Mouse (Mus musculus) heart, adult 9 months (tissue): ENCODE data around the gene Dnah5.
"Not testable (repeated sequence)": the region's sequence is repeated elsewhere in the genome, so short reads cannot be mapped to it uniquely, and the experiment has no call there.

Experiments
- DNase-seq, 2 experiments: peaks; one replicate each; pipeline ENCODE4 v3.0.0; 2022; ENCODE audit warnings: low spot score in 2 of 2

Dnah5 gene

GRCm38 (mm10) chr15:28307131-28307530 is 103.6 kb downstream of the Dnah5 start:
- no peak for DNase-seq

DNA sequence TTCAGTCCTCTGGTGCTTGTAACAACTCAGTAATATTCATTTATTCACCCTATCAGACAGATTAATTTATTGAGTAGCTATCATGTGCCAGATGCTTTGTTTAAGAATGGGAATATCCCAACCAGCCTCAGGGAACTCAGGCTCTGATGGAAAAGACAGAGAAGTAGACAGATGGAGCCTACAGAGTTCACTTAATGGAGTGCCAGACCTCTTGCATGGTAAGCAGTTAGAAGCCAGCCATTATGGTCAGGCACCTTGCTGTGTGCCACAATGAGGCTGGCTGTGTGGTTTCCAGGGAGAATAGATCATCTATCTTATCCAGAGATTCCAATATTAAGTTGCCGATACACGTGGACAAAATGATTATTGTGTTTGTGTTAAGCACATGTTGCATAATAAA is 104.3 kb downstream of the Dnah5 start:
- DNase-seq: no peak

- no peak for DNase-seq
Observed at GRCm38 (mm10) chr15:28310516-28310915, 107.0 kb downstream of the Dnah5 start.

- DNase-seq: no peak
Observed at GRCm38 (mm10) chr15:28313451-28313850, 109.9 kb downstream of the Dnah5 start.

DNA sequence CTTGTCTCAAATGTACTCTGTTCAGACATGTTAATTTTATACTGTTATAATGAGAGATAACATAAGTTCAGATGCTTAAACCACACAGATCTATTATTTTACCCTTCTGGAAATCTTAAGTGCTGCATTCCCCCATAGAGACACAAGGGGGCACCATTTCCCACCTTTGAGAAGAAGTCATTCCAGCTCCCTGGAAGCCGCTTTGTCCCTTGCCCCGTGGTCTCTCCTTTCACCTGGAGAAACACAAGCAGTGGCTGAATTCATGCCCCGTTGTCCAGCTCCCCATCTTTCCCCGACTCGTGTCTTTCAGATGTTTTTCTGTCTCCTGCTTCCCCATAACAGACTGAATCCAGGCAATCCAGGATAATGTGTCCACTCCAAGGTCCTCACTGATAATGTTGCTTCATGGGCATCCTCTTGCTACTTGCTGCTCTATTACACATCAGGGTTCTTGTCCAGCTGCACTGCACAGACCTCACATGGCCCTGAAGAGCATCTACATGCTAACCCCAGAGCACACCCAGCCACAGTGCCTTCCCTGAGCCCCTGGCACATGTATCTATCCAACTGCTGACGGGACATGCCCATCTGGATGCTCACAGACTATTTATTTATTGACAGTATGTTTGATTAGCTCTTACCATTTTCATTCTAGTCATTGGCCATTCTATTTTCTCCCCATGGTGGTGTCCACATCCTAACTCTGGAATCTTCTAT is 112.4 kb downstream of the Dnah5 start:
- DNase-seq: no peak

DNA sequence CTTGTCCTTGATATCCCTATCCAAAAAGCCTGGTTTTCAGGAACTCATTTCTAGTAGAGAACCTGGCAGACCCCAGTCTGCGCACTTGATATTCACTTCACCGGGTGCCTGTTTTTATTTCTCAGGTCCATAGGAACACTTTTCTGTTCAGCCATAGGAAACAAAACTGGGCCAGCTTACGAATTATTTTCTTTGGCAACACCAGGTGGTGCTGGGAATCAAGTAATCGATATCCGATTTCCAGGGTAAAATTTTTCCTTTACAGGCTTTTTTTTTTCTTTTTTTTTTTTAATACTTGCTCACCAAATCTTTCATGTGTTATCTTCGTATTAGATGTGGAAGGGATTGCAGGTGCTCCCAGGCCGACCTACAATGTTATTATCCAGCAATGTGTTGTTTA is 119.0 kb downstream of the Dnah5 start:
- DNase-seq: no peak

DNA sequence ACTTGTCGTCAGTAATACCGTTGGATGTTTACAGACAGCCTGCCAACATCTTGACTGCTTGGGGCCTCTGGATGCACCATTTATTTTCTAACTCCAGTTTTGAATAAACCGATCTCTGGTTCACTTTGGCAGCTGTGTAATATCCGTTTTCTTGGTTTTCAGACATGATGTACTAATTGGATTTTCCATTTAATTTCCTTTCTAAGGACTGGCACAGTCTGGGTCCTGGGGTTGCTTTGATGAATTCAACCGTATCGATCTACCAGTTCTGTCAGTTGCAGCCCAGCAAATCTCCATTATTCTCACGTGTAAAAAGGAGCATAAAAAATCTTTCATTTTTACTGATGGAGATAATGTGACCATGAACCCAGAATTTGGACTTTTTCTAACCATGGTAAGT is 123.4 kb downstream of the Dnah5 start:
- DNase-seq: no peak

DNA sequence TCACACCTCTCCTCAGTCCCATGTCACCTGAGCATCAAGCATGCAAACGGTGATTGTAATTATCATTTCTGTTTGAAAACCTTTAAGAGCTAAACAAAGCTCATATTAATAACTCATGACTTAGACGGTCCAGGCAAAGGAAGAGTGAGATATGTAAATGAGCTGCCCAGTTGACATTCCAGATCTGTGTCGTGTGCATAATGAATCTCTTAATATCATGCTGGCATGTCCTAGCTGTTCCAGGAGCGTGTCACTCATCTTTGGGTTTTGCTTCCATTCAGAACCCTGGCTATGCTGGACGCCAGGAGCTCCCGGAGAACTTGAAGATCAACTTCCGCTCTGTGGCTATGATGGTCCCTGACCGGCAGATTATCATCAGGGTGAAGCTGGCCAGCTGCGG is 123.9 kb downstream of the Dnah5 start:
- DNase-seq: no peak

DNA sequence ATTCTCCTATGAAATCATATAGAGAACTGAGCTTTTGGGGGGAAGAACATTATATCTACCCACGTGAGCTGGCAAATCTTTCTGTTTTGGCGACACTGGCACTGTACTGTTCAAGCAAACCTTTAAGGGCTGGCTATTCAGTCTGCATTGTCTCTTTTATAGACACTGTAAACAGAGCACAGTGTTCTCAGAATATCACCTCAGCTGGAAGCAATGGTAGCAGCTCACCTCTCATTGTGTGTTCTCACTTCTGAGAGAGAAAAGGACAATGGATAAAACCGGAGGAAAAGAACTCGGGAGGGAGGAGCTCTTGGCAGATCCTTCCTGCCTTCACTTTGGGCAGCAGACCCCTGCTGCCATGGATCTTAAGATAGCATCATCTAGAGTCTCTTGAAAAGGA is 137.6 kb downstream of the Dnah5 start:
- DNase-seq: no peak

DNA sequence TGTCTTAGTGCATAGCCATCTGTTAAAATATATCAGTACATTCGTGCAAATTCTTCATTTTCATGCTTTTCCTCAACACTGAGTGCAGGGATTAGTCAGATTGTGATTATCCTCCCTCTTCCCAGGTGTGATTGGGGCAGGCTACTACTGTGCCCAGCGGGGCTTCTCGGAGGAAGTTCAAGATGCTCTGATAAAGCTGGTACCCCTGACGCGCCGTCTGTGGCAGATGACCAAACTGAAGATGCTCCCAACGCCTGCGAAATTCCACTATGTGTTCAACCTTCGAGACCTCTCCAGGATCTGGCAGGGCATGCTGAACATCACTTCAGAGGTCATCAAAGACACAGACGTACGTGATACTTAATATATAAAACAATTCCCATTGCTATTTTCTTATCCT is 164.0 kb downstream of the Dnah5 start:
- no peak for DNase-seq

DNA sequence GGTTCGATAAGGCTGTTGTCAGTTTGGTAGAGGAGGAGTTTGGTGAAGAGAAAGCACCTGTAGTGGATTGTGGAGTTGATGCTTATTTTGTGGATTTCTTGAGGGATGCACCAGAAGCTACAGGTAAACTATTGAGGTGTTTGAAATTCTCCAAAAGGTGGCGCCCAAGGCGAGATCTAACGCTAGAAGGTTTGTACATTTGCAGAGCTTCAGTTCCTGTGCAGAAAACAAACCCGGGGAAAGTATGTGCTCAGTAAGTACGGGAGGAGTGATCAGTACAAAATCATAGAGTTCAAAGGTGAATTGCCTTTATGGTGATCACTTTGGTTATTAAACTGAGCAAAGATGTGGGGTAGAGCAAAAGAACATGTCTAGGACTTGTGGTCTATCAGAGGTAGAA is 166.9 kb downstream of the Dnah5 start:
- no peak for DNase-seq

- no peak for DNase-seq
Observed at GRCm38 (mm10) chr15:28371506-28371905, 168.0 kb downstream of the Dnah5 start.

DNA sequence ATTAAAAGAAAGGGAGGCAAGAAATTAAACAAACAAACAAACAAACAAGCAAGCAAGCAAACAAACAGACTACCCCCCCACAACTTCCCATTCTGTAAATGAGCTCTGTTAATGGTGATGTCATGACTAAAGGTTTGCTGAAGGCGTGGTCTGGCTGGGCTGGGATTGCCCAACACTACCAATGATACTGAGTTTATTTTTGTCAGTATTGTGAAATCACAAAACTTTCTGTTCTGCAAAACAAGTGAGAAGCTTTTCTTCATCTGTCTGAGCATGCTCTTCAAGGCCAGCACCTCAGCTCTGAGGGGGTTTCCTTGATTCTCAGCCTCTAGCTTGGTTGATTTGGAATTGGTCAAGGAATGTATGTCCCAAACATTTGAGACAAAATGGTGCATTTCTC is 170.8 kb downstream of the Dnah5 start:
- DNase-seq: peak in 1 of 2 experiments; percentile 8

- DNase-seq: no peak
Observed at GRCm38 (mm10) chr15:28380909-28381308, 177.4 kb downstream of the Dnah5 start.

GRCm38 (mm10) chr15:28393723-28394122 is 190.2 kb downstream of the Dnah5 start:
- DNase-seq: not testable (repeated sequence)

GRCm38 (mm10) chr15:28395481-28395880 is 191.9 kb downstream of the Dnah5 start:
- DNase-seq: no peak

- DNase-seq: no peak
Observed at GRCm38 (mm10) chr15:28398472-28398871, 194.9 kb downstream of the Dnah5 start.

GRCm38 (mm10) chr15:28399258-28399657 is 195.7 kb downstream of the Dnah5 start:
- no peak for DNase-seq

DNA sequence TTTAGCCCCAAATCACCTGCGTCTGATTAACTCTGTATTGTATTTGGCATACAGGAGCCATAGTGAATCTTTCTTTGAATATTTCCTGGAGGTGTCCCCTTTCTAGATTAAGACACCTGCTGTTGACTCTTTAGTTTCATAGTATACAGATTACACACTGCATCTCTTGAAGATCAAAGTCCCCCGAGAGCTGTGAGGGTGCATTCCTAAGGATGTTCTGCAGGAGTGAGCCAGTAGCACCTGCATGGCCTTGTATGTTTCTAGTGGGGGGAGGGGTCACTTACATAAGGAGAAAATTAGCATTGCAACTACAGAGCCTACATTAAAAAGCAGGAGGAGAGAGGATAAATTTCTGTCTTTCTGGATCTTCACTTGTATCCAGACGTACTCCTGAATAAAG is 201.1 kb downstream of the Dnah5 start:
- DNase-seq: no peak

- DNase-seq: no peak
Observed at GRCm38 (mm10) chr15:28405136-28405535, 201.6 kb downstream of the Dnah5 start.

DNA sequence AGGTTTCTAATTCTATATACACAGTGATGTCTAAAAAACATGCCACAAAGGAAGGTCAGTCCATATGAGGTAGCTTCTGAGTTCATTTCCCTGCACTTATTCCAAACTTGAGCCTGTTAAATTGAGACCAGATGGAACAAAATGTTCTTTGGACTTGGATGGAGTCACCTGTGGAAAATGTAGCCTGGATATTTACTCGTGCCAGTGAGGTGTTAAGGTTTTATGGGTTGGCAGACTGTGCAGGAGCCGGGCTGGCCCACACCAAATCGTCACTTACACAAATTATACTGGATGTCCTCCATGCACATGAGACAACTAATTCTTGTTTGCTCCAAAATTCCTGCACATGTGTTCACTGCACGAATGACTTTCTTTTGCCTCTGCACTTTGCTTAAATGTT is 236.2 kb downstream of the Dnah5 start:
- DNase-seq: no peak

DNA sequence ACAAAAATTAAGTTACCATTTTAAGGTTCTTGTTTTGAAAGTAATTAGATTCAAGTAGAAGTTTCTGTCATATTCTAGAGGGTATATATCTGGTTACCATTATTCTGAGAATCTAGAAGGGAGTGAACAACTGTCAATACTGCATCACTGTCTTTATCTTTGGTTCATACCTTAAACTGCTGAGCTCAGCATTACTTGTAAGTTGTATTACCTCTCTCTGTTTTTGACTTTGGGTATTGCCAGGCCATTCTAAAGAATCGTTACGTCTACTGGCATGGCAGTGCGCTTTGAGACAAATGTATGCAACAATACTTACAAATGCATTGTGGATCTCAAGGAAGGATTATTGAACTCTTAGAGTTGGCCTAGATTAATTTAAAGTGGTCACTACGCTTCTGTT is 240.9 kb downstream of the Dnah5 start:
- DNase-seq: no peak

DNA sequence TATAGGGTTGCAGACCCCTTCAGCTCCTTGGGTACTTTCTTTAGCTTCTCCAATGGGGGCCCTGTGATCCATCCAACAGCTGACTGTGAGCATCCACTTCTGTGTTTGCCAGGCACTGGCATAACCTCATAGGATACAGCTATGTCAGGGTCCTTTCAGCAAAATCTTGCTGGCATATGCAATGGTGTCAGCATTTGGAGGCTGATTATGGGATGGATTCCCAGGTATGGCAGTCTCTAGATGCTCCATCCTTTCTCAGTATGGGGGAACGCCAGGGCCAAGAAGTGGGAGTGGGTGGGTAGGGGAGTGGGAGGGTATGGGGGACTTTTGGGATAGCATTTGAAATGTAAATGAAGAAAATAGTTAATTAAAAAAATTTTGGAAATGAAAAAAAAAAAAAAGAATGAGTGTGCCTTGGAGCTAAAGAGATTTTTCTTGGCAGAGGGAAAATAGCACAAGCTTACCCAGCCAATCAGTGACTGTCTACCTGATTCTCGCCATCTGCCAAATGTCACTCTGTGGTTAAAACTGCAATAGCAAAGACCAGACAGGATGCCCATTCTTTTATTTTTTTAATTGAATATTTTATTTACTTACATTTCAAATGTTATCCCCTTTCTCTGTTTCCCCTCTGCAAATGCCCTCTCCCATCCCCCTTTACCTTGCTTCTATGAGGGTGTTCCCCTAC is 257.7 kb downstream of the Dnah5 start:
- not testable (repeated sequence) for DNase-seq
